ENCODE assay signal across 23 mouse cellular contexts in the genomic region with DNA sequence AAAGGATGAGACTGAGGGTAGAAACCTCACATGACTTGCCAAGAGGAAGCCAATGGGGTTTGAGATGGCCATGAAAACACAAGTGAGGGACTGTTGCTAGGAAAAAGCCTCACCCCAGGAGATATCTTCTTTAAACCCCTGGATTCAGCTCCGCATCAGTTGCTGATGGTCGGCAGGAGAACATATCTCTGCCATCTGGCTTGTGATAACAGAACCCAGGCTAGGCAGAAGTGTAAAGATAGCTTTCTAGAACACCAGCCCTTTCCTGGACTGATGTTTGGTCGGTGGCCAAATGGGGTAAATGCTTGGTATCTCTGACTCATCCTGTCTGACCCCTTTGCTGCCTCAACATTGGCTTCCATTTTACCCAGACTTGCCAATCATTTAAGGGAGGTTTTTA.
A peak's percentile ranks its signal among the peaks of the same experiment; 100 is the strongest.
DNase-seq lines count a peak whose midpoint lies in the region; TF ChIP-seq lines count a peak whose summit lies in the region.
"Had no signal": no experiment of that assay in that cellular context is flagged by ENCODE, and none has a peak within 500 bp of the region (broad histone marks: within the 10 kb centered on the region; RNA-seq: fewer than 3 reads in every experiment).

No protein-coding gene starts in this region.

- no peaks in the 10 kb centered on the region for H3K9me3 ChIP-seq in MEL (replicated peaks; ENCODE audit: insufficient read depth, low read length)
- H3K9me3 ChIP-seq in embryonic facial prominence, embryonic 10.5 days: peaks cover 4% of the 10 kb centered on the region
- H3K9me3 ChIP-seq: G1E had no signal

- no peak overlapping the region for H3K27ac ChIP-seq in MEL (ENCODE audit: control insufficient read depth, low read depth, low read length)
- H3K27ac ChIP-seq in embryonic facial prominence, embryonic 10.5 days (replicated peaks): no peak overlapping the region

- H3K9ac ChIP-seq in MEL (ENCODE audit: control insufficient read depth, low read depth, low read length, poor library complexity, severe bottlenecking): no peak overlapping the region

- no peak for TF ChIP-seq RAD21 in MEL (IDR thresholded peaks at IDR 0.05; ENCODE audit: low read depth, low read length)

- no peaks in the 10 kb centered on the region for H3K27me3 ChIP-seq in MEL (ENCODE audit: control insufficient read depth in 1 of 2, insufficient read depth in 2 of 2, low read length in 2 of 2)
- H3K27me3 ChIP-seq in embryonic facial prominence, embryonic 10.5 days (replicated peaks; ENCODE audit: low read depth, poor library complexity, severe bottlenecking): no peaks in the 10 kb centered on the region
- H3K27me3 ChIP-seq: CH12.LX had no signal

- no peak for TF ChIP-seq CTCF in MEL (IDR thresholded peaks at IDR 0.05 in 2 of 3, conservative IDR thresholded peaks at IDR 0.05 in 1 of 3; ENCODE audit: control insufficient read depth in 1 of 3, insufficient read depth in 1 of 3, low read depth in 2 of 3, low read length in 3 of 3, poor library complexity in 1 of 3, severe bottlenecking in 1 of 3)

- TF ChIP-seq POLR2A in MEL (IDR thresholded peaks at IDR 0.05; ENCODE audit: control insufficient read depth in 1 of 2, insufficient read depth in 1 of 2, low read depth in 1 of 2, low read length in 2 of 2, poor library complexity in 1 of 2): no peak

- H3K79me2 ChIP-seq in MEL (ENCODE audit: control insufficient read depth, insufficient read depth, low read length, poor library complexity): no peaks in the 10 kb centered on the region

- WGBS in embryonic facial prominence, embryonic 10.5 days: 84% methylated on average over 3 of the region's 3 CpGs

- peak in 1 of 2 experiments; percentile 23; a peak in 2 of 4 replicates for TF ChIP-seq EP300 in MEL (IDR thresholded peaks at IDR 0.05; ENCODE audit: low read depth in 1 of 2, low read length in 2 of 2)

- DNase-seq in 3T3-L1 (ENCODE audit: low read depth, low spot score) (peak; percentile 6), 416B (ENCODE audit: low read depth) (peak; percentile 5), MEL (ENCODE audit: low read depth, low spot score) (peak; percentile 57), NIH3T3 (ENCODE audit: low read depth) (peak; percentile 42)
- no peak for DNase-seq in embryonic facial prominence, embryonic 10.5 days (ENCODE audit: low spot score)
- DNase-seq in cerebellum, adult 11 months: no peak
- no peak for DNase-seq in adrenal gland, adult 2 months
- DNase-seq in ovary, postnatal 14 days (ENCODE audit: low spot score): no peak
- DNase-seq: adrenal gland, adult 8-10 months; adrenal gland, postnatal 10 days; adrenal gland, postnatal 14 days; adrenal gland, postnatal 25 days; adrenal gland, postnatal 36 days; B cell, adult 2 months; cerebellum, adult 11-12 months; cerebellum, adult 18-20 months; cerebellum, adult 2 months; cerebellum, adult 8-10 months; cerebellum, adult 9-10 months; cerebellum, adult 9-11 months; cerebellum, postnatal 10 days had no signal

- H3K36me3 ChIP-seq in MEL (ENCODE audit: control insufficient read depth in 1 of 2, insufficient read depth in 2 of 2, low read length in 2 of 2): peaks cover 0 to 4% of the 10 kb centered on the region in 2 experiments; a peak in 2 of 4 replicates
- H3K36me3 ChIP-seq in embryonic facial prominence, embryonic 10.5 days (replicated peaks): no peaks in the 10 kb centered on the region
- H3K36me3 ChIP-seq: G1E had no signal

- peaks cover 0 to 21% of the 10 kb centered on the region in 2 experiments; a peak in 3 of 4 replicates for H3K4me1 ChIP-seq in MEL (ENCODE audit: control insufficient read depth in 1 of 2, insufficient read depth in 2 of 2, low read length in 2 of 2)
- no peaks in the 10 kb centered on the region for H3K4me1 ChIP-seq in embryonic facial prominence, embryonic 10.5 days

- no peak overlapping the region for H3K4me3 ChIP-seq in MEL (ENCODE audit: control insufficient read depth in 1 of 2, insufficient read depth in 1 of 2, low read depth in 2 of 2, low read length in 2 of 2)
- H3K4me3 ChIP-seq in embryonic facial prominence, embryonic 10.5 days: no peak overlapping the region

TF ChIP-seq in MEL, 35 proteins besides CTCF, POLR2A, EP300 and RAD21:
- TF ChIP-seq TCF12 (IDR thresholded peaks at IDR 0.05; ENCODE audit: low read depth, low read length): peak; percentile 28; the same call in 1 of the 2 replicates
- peak; percentile 72 for TF ChIP-seq GATA1 (IDR thresholded peaks at IDR 0.05; ENCODE audit: low read depth, low read length)
- TF ChIP-seq CHD2 (IDR thresholded peaks at IDR 0.05; ENCODE audit: low read length): no peak
- peak; percentile 20; the same call in 1 of the 2 replicates for TF ChIP-seq USF1 (IDR thresholded peaks at IDR 0.05; ENCODE audit: low read depth, low read length)
- TF ChIP-seq MYB (IDR thresholded peaks at IDR 0.05; ENCODE audit: low read depth, low read length): no peak

Comparison
In these comparisons a context has a peak if more than half of its experiments do, and no peak if none do; other contexts are left out.
1. DNase-seq: peak in 3T3-L1 (single experiment), 416B (single experiment), MEL (single experiment) and NIH3T3 (single experiment); none in embryonic facial prominence, embryonic 10.5 days (single experiment), cerebellum, adult 11 months (single experiment), adrenal gland, adult 2 months (single experiment) and ovary, postnatal 14 days (single experiment).